Mouse (Mus musculus) neural tube, embryonic 14.5 days (tissue): ENCODE data around the gene Pitx2. TPM values are rescaled to one million over a fixed set of nuclear protein-coding genes. Genes with fewer than 3 reads are reported as not detected.
A peak's percentile ranks its signal among the peaks of the same experiment; 100 is the strongest.

Experiments
- ATAC-seq: fragments of 200-750 bp; cut with Nextera tagmentation; 2 replicates; pipeline ENCODE4 v1.8.0; 2017; ENCODE audit warnings: low read depth, mild to moderate bottlenecking, moderate TSS enrichment, moderate library complexity
- H3K27ac ChIP-seq: fragments of 300-500 bp; sonication (generic); 2 replicates; pipeline ENCODE4 v1.5.1; 2014; ENCODE audit warnings: low read depth, mild to moderate bottlenecking, control low read depth, low read length, moderate library complexity, mixed read lengths
- H3K27me3 ChIP-seq: fragments of 300-500 bp; sonication (generic); 2 replicates; pipeline ENCODE4 v1.6.1; 2014; ENCODE audit warnings: low read length; ENCODE audit not compliant: control insufficient read depth, insufficient read depth
- H3K36me3 ChIP-seq: fragments of 300-500 bp; sonication (generic); 2 replicates; pipeline ENCODE4 v1.6.1; 2014; ENCODE audit warnings: low read length, mixed read lengths; ENCODE audit not compliant: control insufficient read depth, insufficient read depth
- H3K4me1 ChIP-seq: fragments of 300-500 bp; sonication (generic); 2 replicates; pipeline ENCODE4 v1.6.1; 2014; ENCODE audit warnings: low read length; ENCODE audit not compliant: control insufficient read depth, insufficient read depth
- H3K4me2 ChIP-seq: fragments of 300-500 bp; sonication (generic); 2 replicates; pipeline ENCODE4 v1.6.1; 2014; ENCODE audit warnings: mild to moderate bottlenecking, low read depth, low read length, control low read depth
- H3K4me3 ChIP-seq: fragments of 300-500 bp; sonication (generic); 2 replicates; pipeline ENCODE4 v1.5.1; 2014; ENCODE audit warnings: low read depth, low read length, control low read depth, mixed read lengths
- H3K9ac ChIP-seq: fragments of 300-500 bp; sonication (generic); replicated peaks from 2 replicates; pipeline ENCODE4 v1.6.1; 2014; ENCODE audit warnings: low read depth, mild to moderate bottlenecking, control low read depth, low read length, mixed read lengths
- H3K9me3 ChIP-seq: fragments of 300-500 bp; sonication (generic); 2 replicates; pipeline ENCODE4 v1.6.1; 2016; ENCODE audit warnings: low read length; ENCODE audit not compliant: control insufficient read depth
- WGBS: fragments of 180-500 bp; shearing (Covaris S2); extraction: QIAGEN DNeasy Blood & Tissue Kit; methylation state at CpG from one replicate; pipeline ENCODE4 v1.1.7; 2014; 5-methylcytosine and 5-hydroxymethylcytosine counted together
- polyA plus RNA-seq: library from polyadenylated mRNA; unstranded; fragments of >200 nt; fragmentation: Nextera tagmentation; extraction: Ambion mirVana; gene quantifications from 2 replicates; pipeline ENCODE4 v1.2.1, GENCODE M21; 2014

The Pitx2 gene
- polyA plus RNA-seq, 1 experiment from 2014 or later, result 5.0 TPM

DNA sequence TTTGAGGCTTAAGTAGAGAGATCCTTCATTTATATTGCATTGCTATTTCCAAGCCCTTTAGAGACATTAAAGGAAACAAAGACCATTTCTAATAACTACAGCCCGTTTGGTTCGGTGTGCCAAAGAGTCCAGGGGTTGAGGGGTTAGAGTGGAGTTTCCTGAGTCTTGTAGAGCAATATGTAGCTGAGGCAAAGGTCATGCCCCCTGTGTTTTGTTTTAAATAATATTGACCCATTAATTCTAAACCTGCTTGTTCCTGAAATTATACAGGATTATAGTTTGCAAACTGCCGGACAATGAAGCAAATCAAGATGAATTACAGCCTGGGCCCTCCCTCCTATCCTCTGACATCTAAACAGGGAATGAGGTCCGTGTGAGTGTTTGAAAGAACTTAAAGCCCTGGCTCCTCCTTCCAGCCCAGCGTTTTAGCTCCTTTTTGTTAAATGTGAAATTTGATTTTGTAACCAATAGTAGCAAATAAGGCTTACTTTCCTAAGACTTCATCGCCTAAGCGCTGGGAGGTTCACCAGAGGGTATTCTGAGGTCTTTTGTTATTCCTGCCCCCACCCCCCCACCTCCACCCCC is 20.5 kb downstream of the Pitx2 start:
- Histone ChIP-seq H3K9me3 (no peaks in the 10 kb centered on the region), H3K27ac (no peak overlapping the region), H3K27me3 (peaks cover 41% of the 10 kb centered on the region), H3K4me2 (no peak overlapping the region), H3K36me3 (no peaks in the 10 kb centered on the region), H3K4me3 (no peak overlapping the region), H3K4me1 (no peaks in the 10 kb centered on the region), H3K9ac (no peak overlapping the region)
- 1% methylated on average over 7 of the region's 7 CpGs for WGBS
- ATAC-seq, result no peak

DNA sequence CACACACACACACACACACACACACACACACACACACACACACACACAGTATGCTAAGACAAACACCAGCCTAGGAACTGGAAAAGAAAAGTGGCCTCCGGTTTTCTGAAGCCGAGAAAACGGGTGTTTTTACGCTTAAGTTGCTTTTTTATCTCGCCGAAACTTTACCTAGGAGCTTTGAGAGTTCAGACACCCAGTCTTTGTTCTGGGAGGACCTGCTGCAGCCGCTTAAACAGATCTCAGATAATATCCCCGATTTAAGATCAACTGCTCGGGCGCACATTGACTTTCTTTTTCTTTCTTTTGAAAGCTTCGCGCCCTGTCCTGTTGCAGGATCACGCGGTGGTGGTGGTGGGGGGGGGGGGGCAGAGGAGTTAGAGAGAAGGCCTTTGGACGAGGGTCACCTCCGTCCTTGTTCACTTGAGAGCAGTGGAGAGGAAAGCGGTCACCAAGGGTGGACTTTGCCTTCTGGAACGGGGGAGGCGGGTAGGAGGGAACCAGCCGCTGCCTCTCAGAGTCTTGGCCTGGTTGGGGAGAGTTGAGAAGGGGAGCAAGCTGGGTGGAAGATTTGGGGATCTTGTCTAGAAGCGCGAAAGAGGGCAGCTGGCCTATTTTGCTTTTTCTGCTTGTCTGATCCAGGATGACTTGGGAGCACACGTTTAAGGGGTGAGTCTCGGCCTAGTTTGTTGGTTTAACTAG is 21.2 kb downstream of the Pitx2 start:
- Histone ChIP-seq H3K27me3 (peaks cover 46% of the 10 kb centered on the region), H3K27ac (no peak overlapping the region), H3K9ac (no peak overlapping the region), H3K4me3 (no peak overlapping the region), H3K9me3 (no peaks in the 10 kb centered on the region), H3K4me1 (no peaks in the 10 kb centered on the region), H3K36me3 (no peaks in the 10 kb centered on the region), H3K4me2 (no peak overlapping the region)
- 2% methylated on average over 23 of the region's 24 CpGs for WGBS
- ATAC-seq, result no peak

- no peak for ATAC-seq
- 3% methylated on average over 24 of the region's 27 CpGs for WGBS
- H3K9ac ChIP-seq, result no peak overlapping the region
- H3K36me3 ChIP-seq, result no peaks in the 10 kb centered on the region
- H3K27ac ChIP-seq, result no peak overlapping the region
- no peaks in the 10 kb centered on the region for H3K9me3 ChIP-seq
- H3K4me3 ChIP-seq, result no peak overlapping the region
- H3K4me1 ChIP-seq, result no peaks in the 10 kb centered on the region
- no peak overlapping the region for H3K4me2 ChIP-seq
- peaks cover 53% of the 10 kb centered on the region for H3K27me3 ChIP-seq
These were observed 21.9 kb downstream of the Pitx2 start for GRCm38 (mm10) chr3:129221380-129222260.

GRCm38 (mm10) chr3:129222448-129223290 is 23.0 kb downstream of the Pitx2 start:
- H3K27me3 ChIP-seq, result peaks cover 62% of the 10 kb centered on the region
- no peaks in the 10 kb centered on the region for H3K36me3 ChIP-seq
- 1% methylated on average over 21 of the region's 21 CpGs for WGBS
- no peaks in the 10 kb centered on the region for H3K9me3 ChIP-seq
- no peak overlapping the region for H3K27ac ChIP-seq
- H3K9ac ChIP-seq, result no peak overlapping the region
- ATAC-seq, result no peak
- H3K4me3 ChIP-seq, result no peak overlapping the region
- H3K4me1 ChIP-seq, result no peaks in the 10 kb centered on the region
- H3K4me2 ChIP-seq, result no peak overlapping the region

- no peak overlapping the region for H3K4me2 ChIP-seq
- H3K27ac ChIP-seq, result no peak overlapping the region
- 1% methylated on average over 6 of the region's 6 CpGs for WGBS
- ATAC-seq, result no peak
- peaks cover 61% of the 10 kb centered on the region for H3K27me3 ChIP-seq
- H3K36me3 ChIP-seq, result no peaks in the 10 kb centered on the region
- no peak overlapping the region for H3K4me3 ChIP-seq
- H3K9ac ChIP-seq, result no peak overlapping the region
- no peaks in the 10 kb centered on the region for H3K4me1 ChIP-seq
- no peaks in the 10 kb centered on the region for H3K9me3 ChIP-seq
These were observed 23.7 kb downstream of the Pitx2 start for GRCm38 (mm10) chr3:129223401-129223800.

GRCm38 (mm10) chr3:129223964-129224805 is 24.5 kb downstream of the Pitx2 start:
- WGBS, result 0% methylated on average over 26 of the region's 26 CpGs
- H3K27me3 ChIP-seq, result peaks cover 63% of the 10 kb centered on the region
- H3K9me3 ChIP-seq, result no peaks in the 10 kb centered on the region
- H3K4me3 ChIP-seq, result no peak overlapping the region
- ATAC-seq, result no peak
- no peak overlapping the region for H3K9ac ChIP-seq
- H3K4me1 ChIP-seq, result no peaks in the 10 kb centered on the region
- H3K27ac ChIP-seq, result no peak overlapping the region
- H3K36me3 ChIP-seq, result no peaks in the 10 kb centered on the region
- no peak overlapping the region for H3K4me2 ChIP-seq

GRCm38 (mm10) chr3:129224806-129225576 is 25.3 kb downstream of the Pitx2 start:
- H3K9me3 ChIP-seq, result no peaks in the 10 kb centered on the region
- H3K4me1 ChIP-seq, result no peaks in the 10 kb centered on the region
- peak; percentile 25; the same call in 1 of the 2 replicates for ATAC-seq
- peaks cover 57% of the 10 kb centered on the region for H3K27me3 ChIP-seq
- no peaks in the 10 kb centered on the region for H3K36me3 ChIP-seq
- H3K9ac ChIP-seq, result no peak overlapping the region
- no peak overlapping the region for H3K4me3 ChIP-seq
- no peak overlapping the region for H3K27ac ChIP-seq
- 1% methylated on average over 40 of the region's 40 CpGs for WGBS
- no peak overlapping the region for H3K4me2 ChIP-seq
